Comparison of ENCODE assay signal across 8 mouse cellular contexts in genomic region chr13:110280563-110281144, GRCm38 (mm10). TPM values are rescaled to one million over a fixed set of nuclear protein-coding genes. Genes with fewer than 3 reads are reported as not detected.
A peak's percentile ranks its signal among the peaks of the same experiment; 100 is the strongest.
DNase-seq lines count a peak whose midpoint lies in the region; ATAC-seq and TF ChIP-seq lines count a peak whose summit lies in the region.

Gene Rab3c (minus strand): TSS chr13:110280996.

- peak within 1 kb of the TSS; percentile 95 for H3K27ac ChIP-seq in hindbrain, embryonic 13.5 days
- no peak within 1 kb of the TSS for H3K27ac ChIP-seq in liver, embryonic 14.5 days
- H3K27ac ChIP-seq in neural tube, embryonic 12.5 days = peak within 1 kb of the TSS; percentile 54

- TF ChIP-seq EP300 in liver, embryonic 14.5 days (IDR thresholded peaks at IDR 0.05; ENCODE audit: low read depth) = no peak

- H3K4me2 ChIP-seq in hindbrain, embryonic 13.5 days = peak within 1 kb of the TSS; percentile 66
- peak within 1 kb of the TSS; percentile 53 for H3K4me2 ChIP-seq in liver, embryonic 14.5 days (ENCODE audit: low read depth)
- peak within 1 kb of the TSS; percentile 69 for H3K4me2 ChIP-seq in neural tube, embryonic 12.5 days (replicated peaks)

- peak within 1 kb of the TSS; percentile 55 for H3K4me3 ChIP-seq in hindbrain, embryonic 13.5 days
- H3K4me3 ChIP-seq in liver, embryonic 14.5 days (ENCODE audit: insufficient read depth in 1 of 2, low read depth in 2 of 2, low read length in 2 of 2) = peak within 1 kb of the TSS; percentile 10 to 14; a peak in 3 of 4 replicates
- H3K4me3 ChIP-seq in neural tube, embryonic 12.5 days = peak within 1 kb of the TSS; percentile 56

- no peaks in the 10 kb centered on the region for H3K9me3 ChIP-seq in hindbrain, embryonic 13.5 days
- H3K9me3 ChIP-seq in liver, embryonic 14.5 days (ENCODE audit: control insufficient read depth, low read length) = no peaks in the 10 kb centered on the region
- no peaks in the 10 kb centered on the region for H3K9me3 ChIP-seq in neural tube, embryonic 12.5 days

- H3K27me3 ChIP-seq in hindbrain, embryonic 13.5 days = no peaks in the 10 kb centered on the region
- peaks cover 5% of the 10 kb centered on the region for H3K27me3 ChIP-seq in liver, embryonic 14.5 days (ENCODE audit: control insufficient read depth, insufficient read depth, low read length)
- H3K27me3 ChIP-seq in neural tube, embryonic 12.5 days (replicated peaks) = no peaks in the 10 kb centered on the region

- WGBS in hindbrain, embryonic 13.5 days = under 1% methylated on average over 20 of the region's 20 CpGs
- 4% methylated on average over 20 of the region's 20 CpGs for WGBS in liver, embryonic 14.5 days (ENCODE audit: insufficient replicate concordance)
- under 1% methylated on average over 20 of the region's 20 CpGs for WGBS in neural tube, embryonic 12.5 days

- no peak for TF ChIP-seq CTCF in liver, embryonic 14.5 days (IDR thresholded peaks at IDR 0.05; ENCODE audit: low read depth)

- H3K4me1 ChIP-seq in hindbrain, embryonic 13.5 days (replicated peaks) = peaks cover 7% of the 10 kb centered on the region
- no peaks in the 10 kb centered on the region for H3K4me1 ChIP-seq in liver, embryonic 14.5 days (replicated peaks; ENCODE audit: control insufficient read depth in 2 of 2, insufficient read depth in 2 of 2, low read length in 1 of 2)
- 0 out of 2 replicates have a peak, but pooled peaks cover 6% of the 10 kb centered on the region for H3K4me1 ChIP-seq in neural tube, embryonic 12.5 days

- no peaks in the 10 kb centered on the region for H3K36me3 ChIP-seq in hindbrain, embryonic 13.5 days
- H3K36me3 ChIP-seq in liver, embryonic 14.5 days (replicated peaks; ENCODE audit: control insufficient read depth, insufficient read depth, low read depth) = no peaks in the 10 kb centered on the region
- H3K36me3 ChIP-seq in neural tube, embryonic 12.5 days = no peaks in the 10 kb centered on the region

- ATAC-seq in hindbrain, embryonic 13.5 days (ENCODE audit: low FRiP score) = peak; percentile 65
- no peak for ATAC-seq in liver, embryonic 14.5 days (ENCODE audit: insufficient read depth)
- peak; percentile 45 for ATAC-seq in neural tube, embryonic 12.5 days (ENCODE audit: low FRiP score, low read depth)

- peak; percentile 10 to 24 for DNase-seq in left cerebral cortex, adult 18-20 months (ENCODE audit: low spot score in 2 of 2)
- no peak for DNase-seq in left cerebral cortex, adult 9 months (ENCODE audit: low spot score in 2 of 2)
- DNase-seq in cerebellum, postnatal 25 days = peak; percentile 61 to 67
- DNase-seq in liver, embryonic 14.5 days (ENCODE audit: low read depth in 3 of 3, low spot score in 3 of 3) = no peak
- no peak for DNase-seq in B cell, adult 2 months
- no peak for DNase-seq in thymus, postnatal 10 days (ENCODE audit: low spot score in 2 of 2)

- H3K9ac ChIP-seq in hindbrain, embryonic 13.5 days = peak within 1 kb of the TSS; percentile 82
- no peak within 1 kb of the TSS for H3K9ac ChIP-seq in liver, embryonic 14.5 days (replicated peaks)
- peak within 1 kb of the TSS; percentile 52 for H3K9ac ChIP-seq in neural tube, embryonic 12.5 days

RNA-seq across cellular contexts. Expression of gene Rab3c, which starts in this region (rescaled TPM):
- total RNA-seq in left cerebral cortex, adult 18-20 months (2021) = 100 to 1,000 TPM; 170 to 177 TPM
- polyA plus RNA-seq in hindbrain, embryonic 13.5 days (2015; fragmentation: Nextera tagmentation; extraction: Ambion mirVana) = 208 and 212 TPM in 2 replicates
- under 0.01 and 0.06 TPM in 2 replicates for polyA plus RNA-seq in liver, embryonic 14.5 days (2012; rRNA removed)
- not detected in 2 replicates for polyA plus RNA-seq in liver, embryonic 14.5 days (2014; fragmentation: Nextera tagmentation; extraction: Ambion mirVana)
- 92.4 and 112 TPM in 2 replicates for polyA plus RNA-seq in neural tube, embryonic 12.5 days (2016; fragmentation: Nextera tagmentation; extraction: Ambion mirVana)

Comparison
In these comparisons a context has a peak if more than half of its experiments do, and no peak if none do; other contexts are left out.
1. RNA of gene Rab3c (polyA plus RNA-seq): 208 to 212 TPM in hindbrain, embryonic 13.5 days and 92.4 to 112 TPM in neural tube, embryonic 12.5 days; under 0.01 to 0.06 TPM in liver, embryonic 14.5 days; every median in the first group is over 10 times any median in the second.
2. DNase-seq: peak in left cerebral cortex, adult 18-20 months (2 of 2) and cerebellum, postnatal 25 days (2 of 2); none in left cerebral cortex, adult 9 months (0 of 2), liver, embryonic 14.5 days (0 of 3), B cell, adult 2 months (0 of 2) and thymus, postnatal 10 days (0 of 2).
3. Peak in every context shown above with its lines, with median percentiles within 50 percentile points of each other: H3K4me2 ChIP-seq and H3K4me3 ChIP-seq.